Mouse (Mus musculus): ENCODE results near the gene Sh3d19. TPM values are rescaled to one million over a fixed set of nuclear protein-coding genes. Genes with fewer than 3 reads are reported as not detected.

Sh3d19 gene
- polyA plus RNA-seq, 1 experiment from 2014 or later, result 4.6 TPM

DNA sequence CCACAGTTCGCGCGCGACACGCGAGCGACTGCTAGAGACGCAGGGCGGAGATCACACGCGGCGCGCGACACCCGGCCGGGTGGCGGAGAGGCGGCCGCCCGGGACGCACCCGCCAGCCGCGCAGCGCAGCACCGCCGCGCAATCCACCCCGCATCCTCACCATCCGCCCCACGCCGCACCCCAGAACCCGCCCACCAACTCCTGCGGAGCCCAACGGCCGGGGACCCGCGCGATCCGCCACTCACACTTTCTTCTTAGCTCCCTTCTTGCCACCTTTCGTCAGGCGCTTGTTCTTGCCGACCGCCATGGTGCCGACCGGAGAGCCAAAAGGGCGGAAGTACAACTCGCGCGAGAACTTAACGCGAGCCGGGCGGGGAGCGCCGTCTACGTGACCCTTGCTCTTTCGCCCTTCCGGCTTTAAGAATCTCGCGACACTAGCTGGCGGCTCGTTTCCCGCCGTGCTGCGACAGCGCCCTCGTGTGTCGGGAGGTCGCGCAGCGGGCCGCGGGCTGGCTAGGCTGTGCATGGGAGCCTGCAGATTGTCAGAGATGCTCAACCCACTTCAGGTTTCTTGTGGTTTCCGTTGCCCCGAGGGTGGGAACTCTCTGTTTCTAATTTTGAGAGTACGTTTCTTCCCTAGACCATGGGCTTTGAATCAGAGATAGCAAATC, 171.5 kb downstream of the Sh3d19 start, which contains the start of gene Rps3a1:
Rps3a1 (minus strand) TSS at position 440 of the 671 bp plus-strand sequence.
- peak; percentile 99 for DNase-seq (ENCODE audit: low spot score)
- H3K27me3 ChIP-seq (replicated peaks; ENCODE audit: control insufficient read depth, insufficient read depth, low read length), result no peaks in the 10 kb centered on the region
- peaks cover 38% of the 10 kb centered on the region for H3K36me3 ChIP-seq (ENCODE audit: control insufficient read depth, insufficient read depth, low read length)
- WGBS, result under 1% methylated on average over 75 of the region's 77 CpGs
- H3K27ac ChIP-seq (ENCODE audit: low read depth, low read length), result peak within 1 kb of the TSS; percentile 79
- H3K9me3 ChIP-seq (replicated peaks; ENCODE audit: control insufficient read depth, low read length), result no peaks in the 10 kb centered on the region
- H3K9ac ChIP-seq (ENCODE audit: low read length), result peak within 1 kb of the TSS; percentile 100
- peak within 1 kb of the TSS; percentile 70 for H3K4me2 ChIP-seq (ENCODE audit: low read length)
- H3K4me3 ChIP-seq (ENCODE audit: low read depth, low read length), result peak within 1 kb of the TSS; percentile 90
- peak; percentile 98 for ATAC-seq
- peaks cover 8% of the 10 kb centered on the region for H3K4me1 ChIP-seq (ENCODE audit: control insufficient read depth, insufficient read depth, low read length)

DNA sequence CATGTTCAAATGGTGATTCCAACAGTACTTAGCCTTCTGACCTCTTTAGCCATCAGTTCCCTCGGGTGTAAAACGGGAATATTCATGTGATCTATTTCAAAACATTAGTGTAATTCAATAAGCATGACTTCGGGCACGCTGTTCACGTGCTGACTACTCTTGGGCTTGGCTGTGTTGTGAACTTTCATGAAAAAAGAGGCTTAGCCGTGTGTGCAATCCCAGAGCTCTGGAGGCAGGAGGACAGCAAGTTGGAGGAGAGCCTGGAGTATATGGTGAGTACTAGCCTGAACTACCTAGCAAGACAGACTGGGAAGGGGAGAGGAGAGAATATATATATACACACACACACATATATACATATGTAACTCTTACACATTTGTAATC, 172.0 kb downstream of the Sh3d19 start:
- no peaks in the 10 kb centered on the region for H3K27me3 ChIP-seq (replicated peaks; ENCODE audit: control insufficient read depth, insufficient read depth, low read length)

GRCm38 (mm10) chr3:86143343-86143742, 172.4 kb downstream of the Sh3d19 start:
- no peak overlapping the region for H3K4me3 ChIP-seq (ENCODE audit: low read depth, low read length)
- no peak overlapping the region for H3K27ac ChIP-seq (ENCODE audit: low read depth, low read length)
- H3K9ac ChIP-seq (ENCODE audit: low read length), result no peak overlapping the region
- no peaks in the 10 kb centered on the region for H3K9me3 ChIP-seq (replicated peaks; ENCODE audit: control insufficient read depth, low read length)
- ATAC-seq, result no peak
- no peak for DNase-seq (ENCODE audit: low spot score)
- peaks cover 8% of the 10 kb centered on the region for H3K4me1 ChIP-seq (ENCODE audit: control insufficient read depth, insufficient read depth, low read length)
- no peaks in the 10 kb centered on the region for H3K27me3 ChIP-seq (replicated peaks; ENCODE audit: control insufficient read depth, insufficient read depth, low read length)
- H3K36me3 ChIP-seq (ENCODE audit: control insufficient read depth, insufficient read depth, low read length), result peaks cover 29% of the 10 kb centered on the region
- no peak overlapping the region for H3K4me2 ChIP-seq (ENCODE audit: low read length)
- 87% methylated on average over 6 of the region's 6 CpGs for WGBS

More for the DNA sequence above, 172.0 kb downstream of the Sh3d19 start:
- WGBS, result 48% methylated on average over 6 of the region's 6 CpGs
- Histone ChIP-seq H3K4me3 (ENCODE audit: low read depth, low read length) (0 out of 2 replicates have a peak overlapping the region, but pooled peaks have one; percentile 90), H3K36me3 (ENCODE audit: control insufficient read depth, insufficient read depth, low read length) (peaks cover 33% of the 10 kb centered on the region), H3K9ac (ENCODE audit: low read length) (peak overlapping the region; percentile 44), H3K9me3 (replicated peaks; ENCODE audit: control insufficient read depth, low read length) (no peaks in the 10 kb centered on the region), H3K4me2 (ENCODE audit: low read length) (peak overlapping the region; percentile 32), H3K27ac (ENCODE audit: low read depth, low read length) (no peak overlapping the region), H3K4me1 (ENCODE audit: control insufficient read depth, insufficient read depth, low read length) (peaks cover 8% of the 10 kb centered on the region)
- ATAC-seq (peak; percentile 4; the same call in 1 of the 2 replicates), DNase-seq (ENCODE audit: low spot score) (no peak)

DNA sequence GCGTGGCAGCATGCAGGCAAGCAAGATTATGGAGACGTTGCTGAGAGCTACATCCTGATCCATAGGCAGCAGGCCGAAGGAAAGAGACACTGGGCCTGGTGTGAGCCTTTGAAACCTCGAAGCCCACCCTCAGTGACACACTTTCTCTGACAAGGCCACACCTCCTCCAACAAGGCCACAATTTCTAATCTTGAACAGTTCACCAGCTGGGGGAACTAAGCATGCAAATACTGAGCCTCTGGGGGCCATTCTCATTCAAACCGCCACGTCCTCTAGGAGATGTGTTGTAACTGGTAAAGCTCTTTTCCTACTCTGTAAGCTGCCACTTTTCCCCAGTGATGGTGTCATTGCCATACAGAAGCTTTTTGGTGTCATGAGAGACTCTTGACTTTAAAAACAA, 178.2 kb downstream of the Sh3d19 start:
- ATAC-seq (no peak), DNase-seq (ENCODE audit: low spot score) (no peak)
- Histone ChIP-seq H3K27ac (ENCODE audit: low read depth, low read length) (no peak overlapping the region), H3K9me3 (replicated peaks; ENCODE audit: control insufficient read depth, low read length) (no peaks in the 10 kb centered on the region), H3K27me3 (replicated peaks; ENCODE audit: control insufficient read depth, insufficient read depth, low read length) (no peaks in the 10 kb centered on the region), H3K9ac (ENCODE audit: low read length) (no peak overlapping the region), H3K4me2 (ENCODE audit: low read length) (no peak overlapping the region), H3K4me3 (ENCODE audit: low read depth, low read length) (no peak overlapping the region), H3K36me3 (ENCODE audit: control insufficient read depth, insufficient read depth, low read length) (no peaks in the 10 kb centered on the region), H3K4me1 (ENCODE audit: control insufficient read depth, insufficient read depth, low read length) (no peaks in the 10 kb centered on the region)
- 75% methylated on average over 6 of the region's 6 CpGs for WGBS

DNA sequence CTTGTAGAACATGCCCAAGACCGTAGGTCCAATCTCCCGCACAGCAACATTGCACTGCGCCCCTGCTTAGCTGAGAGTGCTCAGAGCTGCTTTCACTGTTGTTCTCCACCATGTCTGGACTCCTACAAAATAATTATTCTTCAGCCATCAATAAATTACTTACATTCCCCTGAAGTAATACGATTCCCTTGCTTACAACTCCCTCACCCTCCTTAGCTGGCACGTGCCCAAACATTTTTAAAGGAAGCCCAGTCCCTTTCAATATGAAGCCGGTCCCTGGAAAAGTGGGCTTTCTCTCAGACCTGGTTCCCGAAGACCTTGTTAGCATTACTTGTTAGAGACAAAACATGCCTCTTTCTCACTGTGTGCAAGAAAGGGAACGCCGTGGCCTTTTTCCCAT, 178.6 kb downstream of the Sh3d19 start:
- ATAC-seq (no peak), DNase-seq (ENCODE audit: low spot score) (no peak)
- 47% methylated on average over 9 of the region's 9 CpGs for WGBS
- Histone ChIP-seq H3K9ac (ENCODE audit: low read length) (no peak overlapping the region), H3K27ac (ENCODE audit: low read depth, low read length) (no peak overlapping the region), H3K4me1 (ENCODE audit: control insufficient read depth, insufficient read depth, low read length) (no peaks in the 10 kb centered on the region), H3K27me3 (replicated peaks; ENCODE audit: control insufficient read depth, insufficient read depth, low read length) (no peaks in the 10 kb centered on the region), H3K36me3 (ENCODE audit: control insufficient read depth, insufficient read depth, low read length) (no peaks in the 10 kb centered on the region), H3K9me3 (replicated peaks; ENCODE audit: control insufficient read depth, low read length) (no peaks in the 10 kb centered on the region), H3K4me3 (ENCODE audit: low read depth, low read length) (no peak overlapping the region), H3K4me2 (ENCODE audit: low read length) (no peak overlapping the region)

GRCm38 (mm10) chr3:86168841-86169425, 198.0 kb downstream of the Sh3d19 start:
- ATAC-seq, result no peak
- Histone ChIP-seq H3K36me3 (ENCODE audit: control insufficient read depth, insufficient read depth, low read length) (no peaks in the 10 kb centered on the region), H3K9ac (ENCODE audit: low read length) (no peak overlapping the region), H3K9me3 (replicated peaks; ENCODE audit: control insufficient read depth, low read length) (no peaks in the 10 kb centered on the region), H3K27me3 (replicated peaks; ENCODE audit: control insufficient read depth, insufficient read depth, low read length) (no peaks in the 10 kb centered on the region), H3K4me3 (ENCODE audit: low read depth, low read length) (no peak overlapping the region), H3K4me1 (ENCODE audit: control insufficient read depth, insufficient read depth, low read length) (no peaks in the 10 kb centered on the region), H3K27ac (ENCODE audit: low read depth, low read length) (no peak overlapping the region), H3K4me2 (ENCODE audit: low read length) (no peak overlapping the region)
- DNase-seq (ENCODE audit: low spot score), result no peak
- WGBS, result 82% methylated on average over 8 of the region's 8 CpGs

DNA sequence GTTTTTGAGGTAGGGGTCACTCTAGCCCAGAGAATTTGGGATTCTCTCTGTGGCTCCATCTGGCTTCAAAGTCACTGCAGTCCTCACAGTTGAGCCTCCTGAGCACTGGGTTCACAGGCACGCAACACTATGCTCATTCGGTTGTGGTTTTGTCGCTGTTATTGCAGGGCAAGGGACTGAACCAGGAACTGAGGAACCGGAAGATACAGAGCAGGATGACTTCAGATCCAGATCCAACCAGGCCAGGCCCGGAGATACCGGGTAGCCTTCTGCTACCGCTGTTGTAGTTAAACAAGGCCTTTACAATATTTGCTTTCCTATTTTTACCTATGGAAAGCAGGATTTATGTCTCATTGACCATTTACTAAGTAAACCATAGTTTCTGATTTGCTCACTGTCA, 208.8 kb downstream of the Sh3d19 start:
- Histone ChIP-seq H3K36me3 (ENCODE audit: control insufficient read depth, insufficient read depth, low read length) (no peaks in the 10 kb centered on the region), H3K4me2 (ENCODE audit: low read length) (no peak overlapping the region), H3K27ac (ENCODE audit: low read depth, low read length) (no peak overlapping the region), H3K27me3 (replicated peaks; ENCODE audit: control insufficient read depth, insufficient read depth, low read length) (no peaks in the 10 kb centered on the region), H3K9ac (ENCODE audit: low read length) (no peak overlapping the region), H3K9me3 (replicated peaks; ENCODE audit: control insufficient read depth, low read length) (no peaks in the 10 kb centered on the region), H3K4me3 (ENCODE audit: low read depth, low read length) (no peak overlapping the region), H3K4me1 (ENCODE audit: control insufficient read depth, insufficient read depth, low read length) (no peaks in the 10 kb centered on the region)
- ATAC-seq (no peak), DNase-seq (ENCODE audit: low spot score) (no peak)
- 86% methylated on average over 7 of the region's 7 CpGs for WGBS

Other genes starting within 250 kb of the Sh3d19 start
- 0.51 and 0.99 TPM in 2 replicates for gene Fam160a1, start 153.8 kb upstream of the Sh3d19 start, polyA plus RNA-seq (2014; fragmentation: Nextera tagmentation; extraction: Ambion mirVana)
- 0.57 and 0.72 TPM in 2 replicates for gene Glt28d2, start 83.6 kb upstream of the Sh3d19 start, polyA plus RNA-seq (2014; fragmentation: Nextera tagmentation; extraction: Ambion mirVana)
- gene Gm37240, start 83.6 kb upstream of the Sh3d19 start, polyA plus RNA-seq (2014; fragmentation: Nextera tagmentation; extraction: Ambion mirVana), result 1.1 and 1.3 TPM in 2 replicates
- not detected in 2 replicates for gene Prss48, start 31.4 kb downstream of the Sh3d19 start, polyA plus RNA-seq (2014; fragmentation: Nextera tagmentation; extraction: Ambion mirVana)
- 802 and 926 TPM in 2 replicates for gene Rps3a1, start 171.6 kb downstream of the Sh3d19 start, polyA plus RNA-seq (2014; fragmentation: Nextera tagmentation; extraction: Ambion mirVana)

Data from forebrain, embryonic 14.5 days (tissue).